Mouse (Mus musculus) forebrain, embryonic 16.5 days (tissue): ENCODE measurements around the gene Dirc2. TPM values are rescaled to one million over a fixed set of nuclear protein-coding genes. Genes with fewer than 3 reads are reported as not detected.

ENCODE experiments used
- ATAC-seq: fragments of 200-750 bp; cut with Nextera tagmentation; 2 replicates; pipeline ENCODE4 v1.8.0; 2017; ENCODE audit warnings: mild to moderate bottlenecking, moderate library complexity
- H3K27ac ChIP-seq: fragments of 300-500 bp; sonication (generic); 2 replicates; pipeline ENCODE4 v1.5.1; 2014; ENCODE audit warnings: low read length, control low read depth
- H3K27me3 ChIP-seq: fragments of 300-500 bp; sonication (generic); replicated peaks from 2 replicates; pipeline ENCODE4 v1.6.1; 2014; ENCODE audit warnings: low read length; ENCODE audit not compliant: control insufficient read depth, insufficient read depth
- H3K36me3 ChIP-seq: fragments of 300-500 bp; sonication (generic); 2 replicates; pipeline ENCODE4 v1.6.1; 2014; ENCODE audit not compliant: control insufficient read depth, insufficient read depth
- H3K4me1 ChIP-seq: fragments of 300-500 bp; sonication (generic); replicated peaks from 2 replicates; pipeline ENCODE4 v1.6.1; 2014; ENCODE audit warnings: low read length; ENCODE audit not compliant: control insufficient read depth, insufficient read depth
- H3K4me2 ChIP-seq: fragments of 300-500 bp; sonication (generic); 2 replicates; pipeline ENCODE4 v1.6.1; 2014; ENCODE audit warnings: mild to moderate bottlenecking, low read length, control low read depth
- H3K4me3 ChIP-seq: fragments of 300-500 bp; sonication (generic); replicated peaks from 2 replicates; pipeline ENCODE4 v1.5.1; 2014; ENCODE audit warnings: mild to moderate bottlenecking, low read length, control low read depth
- H3K9ac ChIP-seq: fragments of 300-500 bp; sonication (generic); replicated peaks from 2 replicates; pipeline ENCODE4 v1.6.1; 2014; ENCODE audit warnings: low read depth, low read length, control low read depth
- H3K9me3 ChIP-seq: fragments of 300-500 bp; sonication (generic); 2 replicates; pipeline ENCODE4 v1.6.1; 2016; ENCODE audit warnings: low read length; ENCODE audit not compliant: control insufficient read depth
- WGBS: fragments of 180-500 bp; shearing (Covaris S2); extraction: QIAGEN DNeasy Blood & Tissue Kit; methylation state at CpG from one replicate; pipeline ENCODE4 v1.1.7; 2014; 5-methylcytosine and 5-hydroxymethylcytosine counted together
- polyA plus RNA-seq: library from polyadenylated mRNA; unstranded; fragments of >200 nt; fragmentation: Nextera tagmentation; extraction: Ambion mirVana; gene quantifications from 2 replicates; pipeline ENCODE4 v1.2.1, GENCODE M21; 2015

Gene Dirc2
- polyA plus RNA-seq, 1 experiment from 2014 or later = 36.4 TPM

DNA sequence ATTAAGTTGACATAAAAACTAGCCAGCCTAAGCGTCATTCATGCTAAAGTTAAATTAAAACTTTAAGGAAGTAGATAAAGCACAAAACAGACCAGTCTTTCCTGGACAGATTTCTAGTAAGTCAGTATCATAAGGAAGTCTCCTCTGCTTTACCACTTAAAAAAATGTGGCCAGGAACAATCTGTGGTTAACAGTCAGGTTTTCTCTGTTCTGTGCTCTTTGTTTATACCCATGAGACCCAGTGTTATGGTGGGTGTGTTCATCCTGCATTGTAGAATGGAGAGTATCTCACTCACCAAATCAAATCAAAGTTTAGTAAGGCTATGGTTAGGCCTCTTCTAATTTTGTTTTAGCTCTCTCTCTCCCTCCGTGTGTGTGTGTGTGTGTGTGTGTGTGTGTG lies 3.7 kb downstream of the Dirc2 start:
- Histone ChIP-seq H3K9me3 (no peaks in the 10 kb centered on the region), H3K27me3 (no peaks in the 10 kb centered on the region), H3K27ac (no peak overlapping the region), H3K4me1 (peaks cover 18% of the 10 kb centered on the region), H3K4me3 (no peak overlapping the region), H3K9ac (no peak overlapping the region), H3K4me2 (no peak overlapping the region), H3K36me3 (no peaks in the 10 kb centered on the region)
- no peak for ATAC-seq
- WGBS = 83% methylated on average over 2 of the region's 2 CpGs

DNA sequence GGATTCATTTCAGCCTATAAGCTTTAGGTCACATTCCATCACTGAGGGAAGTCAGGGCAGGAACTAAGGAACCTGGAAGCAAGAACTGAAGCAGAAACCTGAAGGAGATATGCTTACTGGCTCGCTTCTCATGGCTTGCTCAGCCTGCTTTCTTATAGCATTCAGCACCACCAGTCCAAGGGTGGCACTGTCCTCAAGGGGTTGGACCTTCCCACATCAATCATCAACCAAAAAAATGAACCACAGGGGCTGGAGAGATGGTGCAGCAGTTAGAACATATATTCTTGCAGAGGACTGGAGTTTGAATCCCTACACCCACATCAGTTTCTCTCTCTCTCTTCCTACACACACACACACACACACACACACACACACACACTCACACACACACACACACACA lies 4.2 kb downstream of the Dirc2 start:
- Histone ChIP-seq H3K4me1 (peaks cover 18% of the 10 kb centered on the region), H3K9me3 (no peaks in the 10 kb centered on the region), H3K4me2 (no peak overlapping the region), H3K4me3 (no peak overlapping the region), H3K27ac (no peak overlapping the region), H3K36me3 (no peaks in the 10 kb centered on the region), H3K27me3 (no peaks in the 10 kb centered on the region), H3K9ac (no peak overlapping the region)
- WGBS = 93% methylated on average over 1 of the region's 1 CpGs
- ATAC-seq = no peak

DNA sequence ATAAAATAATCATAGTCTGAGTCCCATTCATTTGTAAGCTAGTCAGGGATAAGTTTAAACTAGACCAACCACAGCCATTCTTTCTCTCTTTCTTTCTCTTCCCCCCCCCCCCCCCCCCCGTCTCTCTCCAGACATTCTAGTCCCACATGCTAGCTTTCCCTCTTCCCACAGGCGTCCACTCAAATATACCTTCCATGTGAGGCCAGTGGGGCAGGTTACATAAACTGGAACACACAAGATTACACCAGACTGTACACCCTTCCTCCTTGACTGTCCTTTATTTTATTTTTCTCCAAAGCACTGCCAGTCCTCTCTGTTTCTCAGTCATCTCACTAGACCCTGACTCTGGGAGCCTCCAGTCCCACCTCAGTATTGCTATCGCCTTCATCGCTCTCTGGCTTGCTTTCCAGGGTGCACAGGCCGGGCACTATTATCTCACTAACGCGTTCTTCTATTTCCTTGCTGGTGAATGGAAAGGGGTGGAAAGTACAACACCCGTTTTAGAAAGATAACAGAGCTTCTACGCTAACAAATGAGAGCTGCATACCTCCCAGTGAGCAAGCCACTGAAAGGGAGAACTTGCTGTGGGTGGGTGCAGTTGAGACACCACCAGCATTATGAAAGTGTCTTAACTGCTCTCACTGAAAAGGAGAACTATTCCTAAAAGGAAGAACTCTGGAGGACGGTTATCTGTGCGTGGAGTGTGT lies 5.4 kb downstream of the Dirc2 start:
- Histone ChIP-seq H3K9me3 (no peaks in the 10 kb centered on the region), H3K36me3 (no peaks in the 10 kb centered on the region), H3K27me3 (no peaks in the 10 kb centered on the region), H3K4me2 (no peak overlapping the region), H3K4me3 (no peak overlapping the region), H3K9ac (no peak overlapping the region), H3K27ac (no peak overlapping the region), H3K4me1 (peaks cover 15% of the 10 kb centered on the region)
- ATAC-seq = no peak
- WGBS = 82% methylated on average over 9 of the region's 11 CpGs

DNA sequence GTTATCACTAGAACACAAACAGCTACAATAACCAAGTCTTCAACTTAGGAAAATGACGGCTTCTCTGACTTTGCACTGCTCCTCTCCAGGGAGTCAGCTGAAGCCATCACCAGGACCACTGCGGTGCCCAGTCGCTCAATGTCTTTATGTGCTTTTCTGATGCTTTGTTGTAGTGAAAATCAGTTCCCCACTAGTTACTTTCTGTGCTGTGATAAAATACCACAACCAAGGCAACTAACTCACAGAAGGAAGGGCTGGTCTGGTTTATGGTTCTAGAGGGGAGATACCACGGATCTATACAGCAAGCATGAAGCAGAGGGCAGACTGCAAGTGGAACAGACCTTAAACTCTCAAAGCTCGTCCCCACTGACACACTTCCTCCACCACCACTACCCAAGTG lies 9.8 kb downstream of the Dirc2 start:
- no peaks in the 10 kb centered on the region for H3K27me3 ChIP-seq
- no peaks in the 10 kb centered on the region for H3K36me3 ChIP-seq
- no peak overlapping the region for H3K4me2 ChIP-seq
- H3K9ac ChIP-seq = no peak overlapping the region
- no peak overlapping the region for H3K4me3 ChIP-seq
- no peaks in the 10 kb centered on the region for H3K9me3 ChIP-seq
- ATAC-seq = no peak
- no peak overlapping the region for H3K27ac ChIP-seq
- H3K4me1 ChIP-seq = no peaks in the 10 kb centered on the region; the same call in 1 of the 2 replicates
- WGBS = 84% methylated on average over 5 of the region's 5 CpGs

DNA sequence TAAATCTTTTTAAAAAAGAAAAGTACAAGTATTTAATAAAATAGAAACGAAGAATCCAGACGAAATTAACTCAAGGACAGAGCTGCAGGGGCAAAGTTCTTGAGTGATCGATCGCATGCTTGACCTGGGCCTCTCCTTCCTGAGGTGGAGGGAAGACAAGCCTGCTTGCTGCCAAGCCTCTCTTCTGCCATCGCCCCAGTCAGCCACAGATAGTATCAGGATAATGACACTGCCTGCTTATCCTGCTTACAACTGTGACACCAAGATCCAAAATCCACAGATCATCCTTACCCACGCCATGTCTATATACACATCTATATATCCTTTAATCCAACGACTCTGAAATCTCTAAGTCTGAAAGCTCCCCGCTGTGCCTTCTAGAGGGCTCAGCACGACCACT lies 12.5 kb downstream of the Dirc2 start:
- no peaks in the 10 kb centered on the region for H3K9me3 ChIP-seq
- WGBS = 87% methylated on average over 9 of the region's 9 CpGs
- H3K4me2 ChIP-seq = no peak overlapping the region
- no peaks in the 10 kb centered on the region for H3K36me3 ChIP-seq
- H3K4me3 ChIP-seq = no peak overlapping the region
- no peak overlapping the region for H3K9ac ChIP-seq
- no peak overlapping the region for H3K27ac ChIP-seq
- no peaks in the 10 kb centered on the region; the same call in 1 of the 2 replicates for H3K4me1 ChIP-seq
- no peaks in the 10 kb centered on the region for H3K27me3 ChIP-seq
- ATAC-seq = no peak

DNA sequence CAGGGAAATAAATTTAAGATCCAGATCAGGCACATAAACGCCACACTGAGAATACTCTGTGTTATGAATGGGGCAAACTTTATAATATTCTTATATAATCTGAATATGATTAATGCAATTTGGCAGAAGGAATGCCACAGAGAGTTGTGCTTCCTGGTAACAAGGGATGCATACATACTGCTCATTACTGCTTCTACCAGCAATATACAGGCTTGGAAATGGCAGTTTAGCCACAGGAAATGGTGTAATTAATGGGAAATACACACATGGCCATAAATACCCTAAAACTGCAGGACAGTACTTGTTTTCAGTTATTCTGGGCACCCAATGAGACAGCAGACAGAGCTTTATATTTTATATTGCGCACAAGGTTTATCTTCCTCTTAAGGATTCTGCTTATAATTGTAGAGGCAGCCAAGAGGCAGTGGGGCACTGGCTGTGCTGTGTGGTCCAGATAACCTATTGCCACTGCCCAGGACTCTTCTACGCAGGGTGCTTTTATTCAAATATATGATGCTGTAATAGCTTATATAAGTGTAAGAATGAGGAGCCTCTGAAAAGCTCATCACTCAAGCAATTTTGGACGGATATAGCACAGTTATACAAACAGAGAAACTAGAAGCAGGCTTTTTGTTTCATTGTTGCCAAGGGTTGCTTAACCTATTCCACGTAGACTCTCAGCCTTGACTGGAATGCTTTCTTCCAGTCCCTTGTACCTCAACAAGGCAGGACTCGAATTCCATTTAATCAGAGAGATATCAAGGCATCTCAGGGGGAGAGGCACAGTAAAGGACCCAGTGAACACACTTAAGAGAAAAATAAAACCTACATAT lies 13.4 kb downstream of the Dirc2 start:
- Histone ChIP-seq H3K4me3 (no peak overlapping the region), H3K4me2 (no peak overlapping the region), H3K4me1 (no peaks in the 10 kb centered on the region; the same call in 1 of the 2 replicates), H3K27ac (no peak overlapping the region), H3K36me3 (no peaks in the 10 kb centered on the region), H3K9me3 (no peaks in the 10 kb centered on the region), H3K9ac (no peak overlapping the region), H3K27me3 (no peaks in the 10 kb centered on the region)
- ATAC-seq = no peak
- WGBS = 80% methylated on average over 6 of the region's 6 CpGs

DNA sequence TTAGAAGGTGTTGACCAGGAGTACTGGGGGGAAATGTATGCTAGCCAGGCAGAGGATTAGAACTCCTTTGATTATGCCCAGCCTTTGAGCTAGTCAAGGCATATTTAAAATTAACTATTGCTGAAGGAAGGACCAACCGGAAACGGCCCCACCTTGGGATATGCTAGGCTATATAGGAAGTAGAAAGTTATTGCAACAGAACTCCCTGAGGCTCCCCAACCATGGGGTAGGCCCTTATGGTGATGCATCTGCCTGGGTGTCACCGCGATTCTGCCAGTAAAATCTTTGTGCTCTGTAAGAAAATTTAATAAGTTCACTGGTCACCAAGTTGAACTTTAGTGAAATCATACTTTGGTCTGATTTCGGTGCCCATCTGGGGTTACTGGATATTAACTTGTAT lies 15.2 kb downstream of the Dirc2 start:
- H3K27me3 ChIP-seq = no peaks in the 10 kb centered on the region
- no peaks in the 10 kb centered on the region for H3K9me3 ChIP-seq
- ATAC-seq = no peak
- no peak overlapping the region for H3K4me2 ChIP-seq
- WGBS = 93% methylated on average over 5 of the region's 5 CpGs
- H3K27ac ChIP-seq = no peak overlapping the region
- no peaks in the 10 kb centered on the region; the same call in 1 of the 2 replicates for H3K4me1 ChIP-seq
- H3K9ac ChIP-seq = no peak overlapping the region
- no peak overlapping the region for H3K4me3 ChIP-seq
- H3K36me3 ChIP-seq = no peaks in the 10 kb centered on the region

DNA sequence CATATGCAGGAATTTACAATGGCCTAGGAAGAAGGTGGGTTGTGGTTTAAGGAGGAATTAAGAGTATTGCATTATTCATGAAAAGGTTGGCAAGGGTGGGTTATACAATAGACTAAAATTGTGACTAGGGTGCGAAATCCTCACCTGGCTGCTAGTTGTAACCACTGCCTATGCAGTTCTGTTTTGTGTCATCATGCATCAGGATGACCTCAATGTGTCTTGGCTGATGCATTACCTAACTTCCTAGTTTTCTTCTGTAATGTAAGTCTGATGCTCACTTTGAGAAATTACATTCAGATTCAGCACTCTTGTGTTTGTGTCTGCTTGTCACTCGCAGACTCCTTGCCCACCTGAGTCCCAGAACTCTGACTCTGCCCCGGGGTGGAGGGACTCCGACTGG lies 17.3 kb downstream of the Dirc2 start:
- no peak for ATAC-seq
- Histone ChIP-seq H3K27me3 (no peaks in the 10 kb centered on the region), H3K9ac (no peak overlapping the region), H3K4me3 (no peak overlapping the region), H3K9me3 (no peaks in the 10 kb centered on the region), H3K4me1 (peaks cover 11% of the 10 kb centered on the region), H3K36me3 (no peaks in the 10 kb centered on the region), H3K27ac (no peak overlapping the region), H3K4me2 (no peak overlapping the region)
- 88% methylated on average over 4 of the region's 4 CpGs for WGBS

DNA sequence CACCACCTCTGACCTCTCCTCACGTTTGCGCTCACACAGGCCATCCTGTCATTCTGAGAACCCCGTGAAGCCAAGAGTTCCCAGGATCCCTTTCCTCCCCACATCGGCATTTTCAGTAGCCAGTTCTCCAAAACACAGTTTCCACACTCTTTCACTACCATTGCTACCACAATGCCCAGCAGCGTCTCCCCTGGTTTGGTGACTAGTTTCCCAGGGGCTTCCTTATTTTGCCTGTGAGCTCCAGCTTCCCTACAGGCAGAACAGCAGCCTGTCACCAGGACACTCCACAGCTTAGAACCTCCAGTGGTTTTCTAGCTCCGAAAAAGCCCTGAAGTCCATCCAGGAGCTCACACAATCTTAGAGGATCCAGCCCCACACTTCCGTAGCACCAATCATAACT lies 19.8 kb downstream of the Dirc2 start:
- H3K9me3 ChIP-seq = no peaks in the 10 kb centered on the region
- no peak overlapping the region for H3K27ac ChIP-seq
- no peak overlapping the region for H3K9ac ChIP-seq
- no peaks in the 10 kb centered on the region for H3K36me3 ChIP-seq
- no peak overlapping the region for H3K4me2 ChIP-seq
- H3K4me3 ChIP-seq = no peak overlapping the region
- H3K27me3 ChIP-seq = no peaks in the 10 kb centered on the region
- H3K4me1 ChIP-seq = peaks cover 12% of the 10 kb centered on the region
- WGBS = 87% methylated on average over 7 of the region's 7 CpGs
- ATAC-seq = no peak
